Mouse (Mus musculus) kidney, adult 2 months (tissue): ENCODE results near the gene Lipe. TPM values are rescaled to one million over a fixed set of nuclear protein-coding genes. Genes with fewer than 3 reads are reported as not detected.

Experiments
- DNase-seq: peaks from one replicate; pipeline ENCODE4 v3.0.0; 2021
- H3K27ac ChIP-seq: fragments of 200-500 bp; 2 replicates; pipeline ENCODE4 v1.5.1; 2012; ENCODE audit warnings: low read depth, low read length, control low read depth, inconsistent platforms; ENCODE audit not compliant: insufficient read depth
- H3K27me3 ChIP-seq: fragments of 200-500 bp; replicated peaks from 2 replicates; pipeline ENCODE4 v1.6.1; 2012; ENCODE audit warnings: mild to moderate bottlenecking, moderate library complexity, low read length, inconsistent platforms; ENCODE audit not compliant: control insufficient read depth, insufficient read depth
- H3K36me3 ChIP-seq: fragments of 200-500 bp; 2 replicates; pipeline ENCODE4 v1.6.1; 2012; ENCODE audit warnings: mild to moderate bottlenecking, moderate library complexity, low read length, inconsistent platforms; ENCODE audit not compliant: control insufficient read depth, insufficient read depth
- H3K4me1 ChIP-seq: fragments of 200-500 bp; 2 replicates; pipeline ENCODE4 v1.6.1; 2011; ENCODE audit warnings: low read length; ENCODE audit not compliant: control insufficient read depth, insufficient read depth
- H3K4me3 ChIP-seq: fragments of 200-500 bp; 2 replicates; pipeline ENCODE4 v1.5.1; 2011; ENCODE audit warnings: mild to moderate bottlenecking, low read depth, low read length, control low read depth; ENCODE audit not compliant: insufficient read depth
- CTCF ChIP-seq: fragments of 200-500 bp; conservative IDR thresholded peaks from 2 replicates; pipeline ENCODE4 v1.5.1; 2011; ENCODE audit warnings: low read depth, mild to moderate bottlenecking, control low read depth, low read length, moderate library complexity, mixed read lengths; ENCODE audit not compliant: insufficient read depth, insufficient read length
- POLR2A ChIP-seq: fragments of 200-500 bp; IDR thresholded peaks from one replicate; pipeline ENCODE4 v1.6.1; 2011; ENCODE audit warnings: low read depth, low read length, control low read depth
- WGBS: fragments of 180-500 bp; shearing (Covaris S2); methylation state at CpG from one replicate; pipeline ENCODE4 v1.1.7; 2018; 5-methylcytosine and 5-hydroxymethylcytosine counted together
- polyA plus RNA-seq: library from polyadenylated mRNA; depleted of rRNA; stranded (reverse); fragments of >200 nt; gene quantifications from 2 replicates; pipeline ENCODE4 v1.2.3, GENCODE M21; 2012

Lipe gene
- polyA plus RNA-seq, 1 experiment: 63.8 TPM

- H3K4me3 ChIP-seq: no peak overlapping the region
- no peaks in the 10 kb centered on the region for H3K27me3 ChIP-seq
- H3K36me3 ChIP-seq: no peaks in the 10 kb centered on the region; the same call in 1 of the 2 replicates
- 39% methylated on average over 2 of the region's 2 CpGs for WGBS
- no peak for DNase-seq
- H3K4me1 ChIP-seq: peaks cover 60% of the 10 kb centered on the region
- 0 out of 2 replicates have a peak overlapping the region, but pooled peaks have one; percentile 22 for H3K27ac ChIP-seq
- TF ChIP-seq CTCF (no peak), POLR2A (no peak)
These were observed 7.5 kb downstream of the Lipe start for GRCm38 (mm10) chr7:25390986-25391385.

DNA sequence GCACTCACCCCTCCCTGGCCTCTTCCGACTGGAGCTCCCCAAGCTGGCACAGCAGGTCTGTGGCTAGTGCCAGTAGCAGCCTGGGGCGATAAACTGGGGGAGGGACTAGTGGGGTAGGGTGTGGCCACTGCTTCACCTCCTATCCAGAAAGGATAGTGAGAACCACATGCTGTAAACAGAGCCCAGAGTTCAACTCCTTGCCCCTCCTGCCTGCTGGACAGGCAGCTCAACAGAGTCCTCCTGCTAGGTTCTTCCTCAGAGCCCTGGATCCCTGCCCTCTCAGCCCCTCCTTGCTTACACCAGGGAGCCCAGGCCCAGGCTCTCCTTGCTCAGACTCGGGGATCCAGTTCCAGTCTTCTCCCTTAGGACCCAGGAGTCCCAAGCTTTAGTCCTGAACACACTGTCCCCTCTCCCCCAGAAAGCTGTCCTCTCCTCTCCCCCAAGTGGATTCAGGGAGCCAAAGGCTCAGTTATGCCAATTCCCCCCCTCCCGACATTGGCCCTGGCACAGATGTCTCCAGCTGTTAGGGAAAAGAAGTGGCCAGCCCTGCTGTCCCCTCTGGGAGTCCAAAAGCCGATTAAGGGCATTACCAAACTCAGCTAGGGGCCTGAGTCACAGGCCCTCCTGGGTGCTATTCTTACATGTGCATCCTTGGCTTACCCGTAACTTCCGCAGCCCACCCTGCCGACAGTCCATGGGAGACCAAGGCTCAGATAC lies 8.3 kb downstream of the Lipe start:
- Histone ChIP-seq H3K27me3 (no peaks in the 10 kb centered on the region), H3K4me3 (no peak overlapping the region), H3K27ac (peak overlapping the region; percentile 77), H3K36me3 (no peaks in the 10 kb centered on the region; the same call in 1 of the 2 replicates), H3K4me1 (peaks cover 63% of the 10 kb centered on the region)
- WGBS: 49% methylated on average over 8 of the region's 8 CpGs
- TF ChIP-seq POLR2A: peak; percentile 13
- no peak for TF ChIP-seq CTCF
- DNase-seq: peak; percentile 94

DNA sequence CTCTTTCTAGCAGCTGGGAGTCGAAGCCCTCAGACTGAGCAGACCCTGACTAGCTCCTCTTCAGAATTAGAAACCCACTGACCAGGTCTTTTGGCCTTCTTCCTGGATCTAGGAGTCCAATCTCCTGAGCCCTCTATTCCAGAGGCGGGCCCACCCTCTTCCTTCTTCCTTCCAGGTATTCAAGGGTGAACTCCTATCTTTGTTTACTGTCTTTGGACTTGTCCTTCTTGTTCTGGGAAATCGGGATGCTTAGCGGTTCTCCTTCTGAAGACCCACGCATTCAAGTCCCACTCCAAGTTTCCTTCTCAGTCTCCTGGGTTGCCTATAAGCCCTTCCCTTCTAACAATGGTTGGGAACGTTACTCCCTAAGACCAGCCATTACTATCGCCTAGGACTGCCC lies 9.6 kb downstream of the Lipe start:
- TF ChIP-seq CTCF: no peak
- no peak for TF ChIP-seq POLR2A
- H3K27ac ChIP-seq: peak overlapping the region; percentile 55; the same call in 1 of the 2 replicates
- WGBS: 72% methylated on average over 7 of the region's 7 CpGs
- peaks cover 59% of the 10 kb centered on the region for H3K4me1 ChIP-seq
- H3K27me3 ChIP-seq: no peaks in the 10 kb centered on the region
- DNase-seq: peak; percentile 49
- no peak overlapping the region for H3K4me3 ChIP-seq
- peaks cover 5% of the 10 kb centered on the region for H3K36me3 ChIP-seq

DNA sequence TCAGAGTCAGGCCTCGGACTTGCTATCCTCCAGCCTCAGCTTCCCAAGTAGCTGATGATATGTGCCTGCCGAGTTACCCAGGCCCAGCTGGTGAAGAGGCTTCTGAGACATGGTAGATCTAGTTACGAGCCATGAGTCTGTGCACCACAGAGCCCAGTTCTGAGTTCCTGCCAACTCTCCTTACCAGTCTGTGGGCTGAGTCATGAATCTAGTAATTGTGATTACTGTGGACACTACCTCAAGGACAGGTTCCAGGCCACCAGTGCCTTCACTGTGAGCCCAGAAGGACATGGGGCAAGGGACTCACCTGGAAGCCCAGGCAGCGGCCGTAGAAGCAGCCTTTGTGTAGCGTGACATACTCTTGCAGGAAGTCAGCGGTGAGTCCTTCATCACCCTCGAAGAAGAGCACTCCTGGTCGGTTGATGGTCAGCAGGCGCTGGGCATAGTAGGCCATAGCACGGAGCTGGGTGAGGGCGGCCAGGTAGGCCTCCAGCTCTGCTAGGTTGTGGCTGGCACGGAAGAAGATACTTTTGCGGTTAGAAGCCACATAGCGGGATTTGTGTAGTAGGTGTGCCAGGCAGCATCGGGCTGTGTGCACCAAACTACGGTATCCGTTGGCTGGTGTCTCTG lies 10.6 kb downstream of the Lipe start:
- no peak overlapping the region for H3K4me3 ChIP-seq
- peaks cover 5% of the 10 kb centered on the region for H3K36me3 ChIP-seq
- 94% methylated on average over 18 of the region's 18 CpGs for WGBS
- no peak overlapping the region for H3K27ac ChIP-seq
- DNase-seq: no peak
- peaks cover 49% of the 10 kb centered on the region for H3K4me1 ChIP-seq
- no peak for TF ChIP-seq POLR2A
- TF ChIP-seq CTCF: no peak
- no peaks in the 10 kb centered on the region for H3K27me3 ChIP-seq

- peak; percentile 97 for DNase-seq
- WGBS: 58% methylated on average over 12 of the region's 12 CpGs
- Histone ChIP-seq H3K4me3 (no peak overlapping the region), H3K27me3 (no peaks in the 10 kb centered on the region), H3K36me3 (peaks cover 5% of the 10 kb centered on the region), H3K4me1 (peaks cover 32% of the 10 kb centered on the region), H3K27ac (peak overlapping the region; percentile 47)
- TF ChIP-seq CTCF: no peak
- TF ChIP-seq POLR2A: no peak
These were observed 12.5 kb downstream of the Lipe start for GRCm38 (mm10) chr7:25385850-25386555.

DNA sequence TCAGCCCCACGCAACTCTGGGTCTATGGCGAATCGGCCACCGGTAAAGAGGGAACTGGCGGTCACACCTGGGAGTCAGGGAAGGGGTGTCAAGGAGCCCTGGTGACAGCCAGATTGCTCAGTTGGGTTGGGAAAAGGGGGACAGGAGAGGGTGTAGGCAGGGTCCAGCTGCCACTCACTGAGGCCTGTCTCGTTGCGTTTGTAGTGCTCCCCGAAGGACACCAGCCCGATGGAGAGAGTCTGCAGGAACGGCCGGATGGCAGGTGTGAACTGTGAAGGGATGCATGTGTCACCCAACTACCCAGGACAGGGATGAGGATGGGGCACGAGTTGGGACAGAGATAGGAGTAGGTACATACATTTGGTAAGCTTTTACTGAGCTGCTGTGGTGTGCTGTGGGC lies 13.3 kb downstream of the Lipe start:
- Histone ChIP-seq H3K27me3 (no peaks in the 10 kb centered on the region), H3K36me3 (peaks cover 5% of the 10 kb centered on the region), H3K4me1 (peaks cover 24% of the 10 kb centered on the region), H3K4me3 (no peak overlapping the region), H3K27ac (no peak overlapping the region)
- DNase-seq: no peak
- TF ChIP-seq CTCF: no peak
- 88% methylated on average over 12 of the region's 12 CpGs for WGBS

DNA sequence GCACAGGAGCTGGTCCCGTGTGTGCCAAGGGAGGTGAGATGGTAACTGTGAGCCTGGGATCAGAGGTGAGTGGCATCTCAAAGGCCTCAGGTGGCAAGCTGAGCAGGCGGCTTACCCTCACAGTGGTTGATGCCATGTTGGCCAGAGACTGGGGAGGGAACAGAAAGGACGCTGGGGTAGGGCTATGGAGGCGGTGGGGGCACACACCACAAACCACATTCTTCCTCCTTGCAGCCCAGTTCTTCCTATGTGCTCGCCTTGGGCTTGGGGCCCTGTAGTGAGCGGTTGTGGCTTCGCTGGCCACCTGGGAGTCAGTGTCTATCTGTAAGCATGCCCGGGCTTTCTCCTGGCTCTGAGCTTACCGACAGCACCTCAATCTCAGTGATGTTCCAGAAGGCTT lies 13.7 kb downstream of the Lipe start:
- no peak overlapping the region for H3K27ac ChIP-seq
- peaks cover 5% of the 10 kb centered on the region for H3K36me3 ChIP-seq
- WGBS: 85% methylated on average over 9 of the region's 9 CpGs
- no peaks in the 10 kb centered on the region for H3K27me3 ChIP-seq
- no peak overlapping the region for H3K4me3 ChIP-seq
- no peak for DNase-seq
- TF ChIP-seq POLR2A (no peak), CTCF (no peak)
- H3K4me1 ChIP-seq: peaks cover 21% of the 10 kb centered on the region
